Mouse (Mus musculus): Measurements from ENCODE around the gene Sgo1. TPM values are rescaled to one million over a fixed set of nuclear protein-coding genes. Genes with fewer than 3 reads are reported as not detected.
A peak's percentile ranks its signal among the peaks of the same experiment; 100 is the strongest.
"Not testable (repeated sequence)": the region's sequence is repeated elsewhere in the genome, so short reads cannot be mapped to it uniquely, and the experiment has no call there.

Sgo1 gene
- polyA plus RNA-seq, 1 experiment from 2014 or later, result 11.1 TPM

DNA sequence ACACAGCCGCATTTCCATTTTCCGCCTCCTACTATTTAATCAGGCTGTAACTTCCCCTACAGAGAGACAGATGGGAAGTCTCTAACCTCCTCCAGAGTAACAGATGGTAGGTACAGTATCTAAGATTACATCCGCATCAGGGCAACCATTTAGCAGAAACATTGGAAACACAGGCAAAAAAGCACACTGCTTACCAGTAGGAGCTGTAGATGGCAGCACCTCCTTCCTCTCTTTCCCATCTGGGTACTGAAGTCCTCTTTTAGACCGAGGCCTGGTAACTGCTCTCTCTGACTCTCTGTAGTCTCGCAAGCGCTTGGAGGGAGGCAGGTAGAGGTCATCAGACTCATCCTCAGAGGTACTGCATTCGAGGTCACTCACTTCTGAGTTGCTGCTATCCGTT is 10.4 kb downstream of the Sgo1 start:
- Histone ChIP-seq H3K27me3 (replicated peaks; ENCODE audit: control insufficient read depth, insufficient read depth, low read length) (no peaks in the 10 kb centered on the region), H3K9me3 (ENCODE audit: control insufficient read depth, low read length) (no peaks in the 10 kb centered on the region), H3K4me3 (replicated peaks; ENCODE audit: low read length) (no peak overlapping the region), H3K36me3 (ENCODE audit: control insufficient read depth, insufficient read depth) (0 out of 2 replicates have a peak, but pooled peaks cover 1% of the 10 kb centered on the region), H3K4me2 (ENCODE audit: low read length) (no peak overlapping the region), H3K4me1 (replicated peaks; ENCODE audit: control insufficient read depth, insufficient read depth, low read length) (no peaks in the 10 kb centered on the region), H3K27ac (ENCODE audit: low read length) (peak overlapping the region; percentile 53; the same call in 1 of the 2 replicates), H3K9ac (replicated peaks; ENCODE audit: low read depth, low read length) (no peak overlapping the region)
- 68% methylated on average over 8 of the region's 8 CpGs for WGBS
- ATAC-seq, result peak; percentile 97

DNA sequence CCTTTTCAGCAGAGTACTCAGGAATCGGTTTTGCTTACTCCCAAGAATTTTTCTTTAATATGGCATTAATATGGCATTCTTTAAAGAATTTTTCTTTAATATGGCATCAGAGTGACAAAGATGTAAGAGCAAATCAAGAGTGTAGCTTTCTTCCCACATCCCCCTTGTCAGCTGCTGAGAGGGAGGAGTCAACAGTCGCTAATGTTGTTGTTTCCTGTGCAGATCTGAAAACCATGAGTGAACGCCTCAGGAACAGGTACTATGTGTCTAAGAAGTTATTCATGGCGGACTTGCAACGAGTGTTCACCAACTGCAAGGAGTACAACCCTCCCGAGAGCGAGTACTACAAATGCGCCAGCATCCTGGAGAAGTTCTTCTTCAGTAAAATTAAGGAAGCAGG is 18.7 kb downstream of the Sgo1 start:
- no peak overlapping the region for H3K4me2 ChIP-seq (ENCODE audit: low read length)
- no peak for ATAC-seq
- H3K9me3 ChIP-seq (ENCODE audit: control insufficient read depth, low read length), result no peaks in the 10 kb centered on the region
- peaks cover 5% of the 10 kb centered on the region; the same call in 1 of the 2 replicates for H3K36me3 ChIP-seq (ENCODE audit: control insufficient read depth, insufficient read depth)
- WGBS, result 91% methylated on average over 8 of the region's 8 CpGs
- no peak overlapping the region for H3K4me3 ChIP-seq (replicated peaks; ENCODE audit: low read length)
- H3K27ac ChIP-seq (ENCODE audit: low read length), result no peak overlapping the region
- no peaks in the 10 kb centered on the region for H3K27me3 ChIP-seq (replicated peaks; ENCODE audit: control insufficient read depth, insufficient read depth, low read length)
- no peaks in the 10 kb centered on the region for H3K4me1 ChIP-seq (replicated peaks; ENCODE audit: control insufficient read depth, insufficient read depth, low read length)
- no peak overlapping the region for H3K9ac ChIP-seq (replicated peaks; ENCODE audit: low read depth, low read length)

DNA sequence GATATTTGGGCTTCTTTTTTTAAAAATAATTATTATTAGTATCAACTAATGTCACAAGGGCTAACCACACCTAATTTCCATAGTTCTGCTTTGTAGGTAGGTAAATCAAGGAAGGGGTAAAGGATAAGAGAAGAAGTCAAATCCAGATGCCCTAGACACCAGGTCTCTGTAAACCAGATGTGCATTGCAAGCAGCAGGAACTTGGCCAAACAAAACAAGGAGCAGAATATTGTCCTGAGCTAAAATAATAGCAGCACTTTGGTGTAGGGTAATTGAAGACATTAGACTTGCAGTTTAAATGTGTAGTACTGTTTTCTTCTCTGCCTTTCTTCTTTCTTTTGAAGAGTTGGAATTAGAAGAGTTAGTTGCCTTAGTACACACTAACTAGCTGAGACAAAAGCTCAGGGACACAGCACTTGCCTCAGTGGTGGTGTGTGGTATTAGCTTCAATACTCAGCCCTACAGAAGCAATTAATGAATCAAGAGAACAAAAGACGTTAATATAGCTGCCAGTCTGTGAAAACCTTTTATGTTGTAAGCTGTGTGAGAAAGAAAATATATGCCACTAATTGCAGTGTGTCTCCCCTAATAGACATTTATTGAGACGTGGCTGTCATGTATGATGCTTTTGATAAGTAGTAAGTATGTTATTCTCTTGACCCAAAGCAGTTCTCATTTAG is 24.3 kb downstream of the Sgo1 start:
- H3K27ac ChIP-seq (ENCODE audit: low read length), result no peak overlapping the region
- H3K27me3 ChIP-seq (replicated peaks; ENCODE audit: control insufficient read depth, insufficient read depth, low read length), result no peaks in the 10 kb centered on the region
- no peaks in the 10 kb centered on the region for H3K9me3 ChIP-seq (ENCODE audit: control insufficient read depth, low read length)
- H3K4me2 ChIP-seq (ENCODE audit: low read length), result no peak overlapping the region
- no peak overlapping the region for H3K4me3 ChIP-seq (replicated peaks; ENCODE audit: low read length)
- 8% methylated on average over 2 of the region's 2 CpGs for WGBS
- peaks cover 3% of the 10 kb centered on the region for H3K4me1 ChIP-seq (replicated peaks; ENCODE audit: control insufficient read depth, insufficient read depth, low read length)
- no peak overlapping the region for H3K9ac ChIP-seq (replicated peaks; ENCODE audit: low read depth, low read length)
- 0 out of 2 replicates have a peak, but pooled peaks have one; percentile 26 for ATAC-seq
- H3K36me3 ChIP-seq (ENCODE audit: control insufficient read depth, insufficient read depth), result peaks cover 3% of the 10 kb centered on the region; the same call in 1 of the 2 replicates

DNA sequence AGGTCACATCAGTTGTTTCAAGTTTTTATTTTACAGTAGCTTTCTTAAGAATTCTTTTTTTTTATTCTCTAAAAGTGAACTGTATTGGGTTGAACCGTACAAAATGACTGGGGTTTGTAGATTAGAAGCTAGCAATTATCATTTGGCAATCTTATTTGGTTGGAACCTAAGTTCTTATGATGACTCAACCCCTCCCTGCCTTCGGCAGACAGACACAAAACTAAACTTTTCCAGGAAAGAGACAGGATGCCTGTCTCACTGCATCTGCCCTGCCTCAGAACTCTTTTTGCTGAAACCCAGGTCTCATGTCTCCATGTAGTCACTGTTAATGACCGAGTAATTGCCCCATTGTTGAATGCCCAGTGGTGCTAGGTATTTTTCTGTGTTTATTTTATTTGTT is 24.9 kb downstream of the Sgo1 start:
- H3K36me3 ChIP-seq (ENCODE audit: control insufficient read depth, insufficient read depth), result peaks cover 3% of the 10 kb centered on the region; the same call in 1 of the 2 replicates

DNA sequence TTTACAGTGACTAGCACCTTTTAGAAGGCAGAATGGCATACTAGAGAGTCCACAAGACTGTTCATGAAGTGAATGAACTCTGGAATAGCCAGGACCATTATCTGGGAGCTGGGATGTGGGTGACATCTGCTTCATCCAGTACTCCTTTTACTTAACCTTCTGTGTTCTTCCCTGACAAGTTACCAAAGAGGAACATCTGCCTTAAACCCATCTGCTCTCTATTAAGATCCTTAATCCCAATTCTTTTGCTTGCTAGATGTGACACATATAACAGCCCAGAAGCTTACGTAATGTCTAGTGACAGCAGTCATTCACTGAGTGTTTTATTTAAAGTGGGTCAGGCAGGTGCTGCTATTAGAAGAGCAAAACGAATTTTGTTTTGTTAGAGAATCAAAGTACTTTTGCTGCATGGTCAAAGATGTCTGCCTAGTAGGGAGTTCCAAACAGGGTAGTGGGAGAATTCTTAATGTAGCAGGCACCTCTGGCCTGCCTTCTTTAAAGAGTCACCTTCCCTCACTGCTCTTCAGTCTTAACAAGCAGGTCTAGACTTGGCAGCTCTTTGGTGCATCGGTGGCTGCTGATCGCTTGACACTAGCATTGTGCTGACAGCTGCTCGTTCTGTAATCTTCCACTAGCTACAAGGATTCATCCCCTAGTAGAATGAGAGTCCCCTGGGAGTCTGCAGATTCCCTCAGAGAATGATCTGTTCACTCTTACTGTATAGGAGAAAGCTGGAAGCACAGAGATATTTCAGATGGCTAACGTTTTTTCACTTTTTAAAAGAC is 27.9 kb downstream of the Sgo1 start:
- Histone ChIP-seq H3K4me2 (ENCODE audit: low read length) (no peak overlapping the region), H3K4me1 (replicated peaks; ENCODE audit: control insufficient read depth, insufficient read depth, low read length) (peaks cover 13% of the 10 kb centered on the region), H3K36me3 (ENCODE audit: control insufficient read depth, insufficient read depth) (no peaks in the 10 kb centered on the region), H3K4me3 (replicated peaks; ENCODE audit: low read length) (no peak overlapping the region), H3K9me3 (ENCODE audit: control insufficient read depth, low read length) (no peaks in the 10 kb centered on the region), H3K27ac (ENCODE audit: low read length) (no peak overlapping the region), H3K9ac (replicated peaks; ENCODE audit: low read depth, low read length) (no peak overlapping the region), H3K27me3 (replicated peaks; ENCODE audit: control insufficient read depth, insufficient read depth, low read length) (no peaks in the 10 kb centered on the region)
- ATAC-seq, result no peak
- 59% methylated on average over 6 of the region's 6 CpGs for WGBS

More for the DNA sequence above, 24.9 kb downstream of the Sgo1 start:
- no peak for ATAC-seq
- H3K27me3 ChIP-seq (replicated peaks; ENCODE audit: control insufficient read depth, insufficient read depth, low read length), result no peaks in the 10 kb centered on the region
- H3K9me3 ChIP-seq (ENCODE audit: control insufficient read depth, low read length), result no peaks in the 10 kb centered on the region
- WGBS, result 80% methylated on average over 3 of the region's 3 CpGs
- H3K4me3 ChIP-seq (replicated peaks; ENCODE audit: low read length), result no peak overlapping the region
- H3K27ac ChIP-seq (ENCODE audit: low read length), result no peak overlapping the region
- no peak overlapping the region for H3K9ac ChIP-seq (replicated peaks; ENCODE audit: low read depth, low read length)
- H3K4me1 ChIP-seq (replicated peaks; ENCODE audit: control insufficient read depth, insufficient read depth, low read length), result peaks cover 6% of the 10 kb centered on the region
- H3K4me2 ChIP-seq (ENCODE audit: low read length), result no peak overlapping the region

DNA sequence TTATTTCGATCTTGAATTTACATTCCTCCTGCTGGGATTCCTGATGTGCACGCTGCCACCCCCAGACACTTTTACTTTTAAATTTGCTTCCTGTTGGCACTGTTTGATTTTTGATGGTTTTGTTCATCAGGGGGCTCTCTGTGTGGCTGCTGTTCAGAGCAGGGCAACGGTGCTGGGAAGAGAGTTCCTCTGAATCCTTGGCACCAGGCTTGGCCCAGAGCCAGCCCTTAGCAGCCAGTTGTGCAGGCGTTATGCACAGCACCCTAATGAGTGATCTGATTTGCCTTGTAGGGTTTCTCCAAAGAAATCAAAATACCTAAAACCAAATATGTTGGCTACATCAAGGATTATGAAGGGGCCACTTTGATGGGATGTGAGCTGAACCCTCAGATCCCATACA is 29.4 kb downstream of the Sgo1 start:
- Histone ChIP-seq H3K4me2 (ENCODE audit: low read length) (no peak overlapping the region), H3K4me3 (replicated peaks; ENCODE audit: low read length) (no peak overlapping the region), H3K27me3 (replicated peaks; ENCODE audit: control insufficient read depth, insufficient read depth, low read length) (no peaks in the 10 kb centered on the region), H3K36me3 (ENCODE audit: control insufficient read depth, insufficient read depth) (no peaks in the 10 kb centered on the region), H3K9me3 (ENCODE audit: control insufficient read depth, low read length) (no peaks in the 10 kb centered on the region), H3K9ac (replicated peaks; ENCODE audit: low read depth, low read length) (no peak overlapping the region), H3K4me1 (replicated peaks; ENCODE audit: control insufficient read depth, insufficient read depth, low read length) (peaks cover 13% of the 10 kb centered on the region), H3K27ac (ENCODE audit: low read length) (0 out of 2 replicates have a peak overlapping the region, but pooled peaks have one; percentile 10)
- 15% methylated on average over 4 of the region's 4 CpGs for WGBS
- peak; percentile 86 for ATAC-seq

DNA sequence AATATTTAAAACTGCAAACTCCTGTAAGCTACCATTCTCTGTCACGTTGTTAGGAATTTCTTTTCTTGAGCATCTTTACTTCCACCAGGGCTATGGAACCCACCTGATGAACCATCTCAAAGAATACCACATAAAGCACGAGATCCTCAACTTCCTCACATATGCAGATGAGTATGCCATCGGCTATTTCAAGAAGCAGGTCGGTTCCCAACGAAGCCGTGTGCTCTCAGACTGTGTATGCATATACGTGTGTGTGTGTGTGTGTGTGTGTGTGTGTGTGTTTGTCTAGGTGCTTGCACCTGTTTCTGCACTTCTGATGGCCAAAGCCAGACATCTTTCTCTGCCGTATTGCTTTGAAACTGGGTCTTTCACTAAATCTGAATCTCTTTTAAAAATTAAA is 29.9 kb downstream of the Sgo1 start:
- H3K36me3 ChIP-seq (ENCODE audit: control insufficient read depth, insufficient read depth), result no peaks in the 10 kb centered on the region
- WGBS, result 36% methylated on average over 8 of the region's 8 CpGs
- no peaks in the 10 kb centered on the region for H3K9me3 ChIP-seq (ENCODE audit: control insufficient read depth, low read length)
- no peaks in the 10 kb centered on the region for H3K27me3 ChIP-seq (replicated peaks; ENCODE audit: control insufficient read depth, insufficient read depth, low read length)
- H3K27ac ChIP-seq (ENCODE audit: low read length), result no peak overlapping the region
- no peak overlapping the region for H3K4me2 ChIP-seq (ENCODE audit: low read length)
- ATAC-seq, result no peak
- H3K9ac ChIP-seq (replicated peaks; ENCODE audit: low read depth, low read length), result no peak overlapping the region
- peaks cover 13% of the 10 kb centered on the region for H3K4me1 ChIP-seq (replicated peaks; ENCODE audit: control insufficient read depth, insufficient read depth, low read length)
- no peak overlapping the region for H3K4me3 ChIP-seq (replicated peaks; ENCODE audit: low read length)

DNA sequence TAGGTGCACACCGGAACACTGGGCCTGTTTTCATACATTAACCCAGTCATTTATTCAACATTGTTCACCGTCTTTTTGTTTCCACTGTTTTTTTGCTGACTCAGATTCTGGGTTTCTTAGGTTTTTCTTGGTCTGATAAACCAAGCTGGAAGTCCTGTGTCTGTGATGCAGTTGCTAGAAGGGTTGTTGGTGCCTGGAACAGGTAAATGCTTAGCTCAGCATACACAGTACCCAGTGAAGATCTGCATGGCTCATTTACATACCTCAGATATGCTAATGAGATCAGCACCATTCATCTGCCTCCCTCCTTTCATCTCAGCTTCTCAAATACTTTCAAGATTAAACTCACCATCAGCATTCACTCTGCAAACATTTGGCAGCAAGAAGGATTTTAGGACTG is 30.5 kb downstream of the Sgo1 start:
- WGBS, result 42% methylated on average over 2 of the region's 2 CpGs
- Histone ChIP-seq H3K9ac (replicated peaks; ENCODE audit: low read depth, low read length) (no peak overlapping the region), H3K27ac (ENCODE audit: low read length) (no peak overlapping the region), H3K4me3 (replicated peaks; ENCODE audit: low read length) (no peak overlapping the region), H3K4me2 (ENCODE audit: low read length) (no peak overlapping the region), H3K9me3 (ENCODE audit: control insufficient read depth, low read length) (no peaks in the 10 kb centered on the region), H3K36me3 (ENCODE audit: control insufficient read depth, insufficient read depth) (no peaks in the 10 kb centered on the region), H3K4me1 (replicated peaks; ENCODE audit: control insufficient read depth, insufficient read depth, low read length) (peaks cover 13% of the 10 kb centered on the region), H3K27me3 (replicated peaks; ENCODE audit: control insufficient read depth, insufficient read depth, low read length) (no peaks in the 10 kb centered on the region)
- peak; percentile 64; the same call in 1 of the 2 replicates for ATAC-seq

DNA sequence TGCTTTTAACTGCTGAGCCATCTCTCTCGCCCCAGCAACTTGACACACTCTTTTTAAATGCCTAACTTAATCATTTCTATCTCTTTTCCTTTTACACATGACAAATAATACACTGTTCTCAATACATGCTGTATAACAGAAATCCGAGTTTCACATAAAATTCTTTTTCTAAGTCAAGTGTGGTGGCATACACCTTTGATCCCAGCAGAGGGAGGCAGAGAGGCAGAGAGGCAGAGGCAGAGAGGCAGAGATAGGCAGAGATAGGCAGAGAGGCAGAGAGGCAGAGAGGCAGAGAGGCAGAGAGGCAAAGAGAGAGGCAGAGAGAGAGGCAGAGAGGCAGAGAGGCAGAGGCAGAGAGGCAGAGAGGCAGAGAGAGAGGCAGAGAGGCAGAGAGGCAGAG is 31.7 kb downstream of the Sgo1 start:
- not testable (repeated sequence) for H3K4me3 ChIP-seq (replicated peaks; ENCODE audit: low read length); H3K36me3 ChIP-seq (ENCODE audit: control insufficient read depth, insufficient read depth); ATAC-seq; H3K9ac ChIP-seq (replicated peaks; ENCODE audit: low read depth, low read length); H3K27me3 ChIP-seq (replicated peaks; ENCODE audit: control insufficient read depth, insufficient read depth, low read length); H3K27ac ChIP-seq (ENCODE audit: low read length); H3K9me3 ChIP-seq (ENCODE audit: control insufficient read depth, low read length); H3K4me2 ChIP-seq (ENCODE audit: low read length)
- WGBS, result 72% methylated on average over 2 of the region's 2 CpGs
- H3K4me1 ChIP-seq (replicated peaks; ENCODE audit: control insufficient read depth, insufficient read depth, low read length), result peaks cover 13% of the 10 kb centered on the region

Measured in forebrain, embryonic 16.5 days (tissue).